Mouse (Mus musculus): ENCODE data around the gene Cercam. TPM values are rescaled to one million over a fixed set of nuclear protein-coding genes. Genes with fewer than 3 reads are reported as not detected.

Gene Cercam
- polyA plus RNA-seq, 1 experiment from 2014 or later, result 12.2 TPM

DNA sequence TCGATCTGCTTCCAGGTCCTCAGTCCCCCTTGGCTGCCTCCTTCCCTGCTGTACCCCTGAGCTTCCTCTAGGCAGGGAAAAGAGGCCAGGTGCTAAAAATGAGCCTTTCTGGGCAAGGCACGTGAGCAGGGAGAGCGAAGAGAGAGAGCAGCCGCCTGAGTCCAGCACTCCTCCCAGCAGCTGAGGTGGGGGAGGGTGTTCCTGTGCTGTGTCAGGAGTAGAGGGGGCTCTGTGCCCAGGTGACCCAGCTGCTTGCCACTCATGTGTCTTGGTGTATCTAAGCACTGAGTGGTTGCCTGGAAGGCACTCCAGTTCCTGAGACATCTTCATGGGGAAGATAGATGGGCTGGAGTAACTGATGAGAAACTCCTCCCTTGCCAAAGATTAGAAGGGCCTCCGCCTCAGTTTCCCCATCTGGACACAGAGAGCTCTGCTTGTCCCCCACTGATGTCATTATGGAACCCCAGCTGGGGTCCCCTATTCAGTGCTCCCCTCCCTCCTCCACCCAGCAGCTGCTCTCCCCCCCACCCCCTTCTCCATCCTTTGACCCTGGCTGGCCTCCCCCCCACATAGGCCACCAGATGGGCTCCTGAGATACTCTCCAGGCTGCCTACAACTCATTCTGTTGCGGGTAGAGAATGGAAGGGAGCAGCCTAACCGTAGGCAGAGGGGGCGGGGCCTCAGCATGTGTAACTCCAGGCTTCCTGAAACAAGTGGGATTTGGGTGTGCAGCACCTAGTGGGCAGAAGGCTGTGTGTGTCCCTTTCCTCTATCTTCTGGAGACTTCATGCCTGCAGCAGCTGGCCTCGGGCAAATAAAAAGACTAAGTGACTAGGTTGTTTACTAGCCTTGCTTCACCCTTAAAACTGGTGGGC, 25.5 kb upstream of the Cercam start:
- 76% methylated on average over 9 of the region's 9 CpGs for WGBS
- Histone ChIP-seq H3K4me3 (no peak overlapping the region), H3K27ac (no peak overlapping the region), H3K9ac (no peak overlapping the region), H3K4me1 (peaks cover 4% of the 10 kb centered on the region; the same call in 1 of the 2 replicates), H3K4me2 (no peak overlapping the region), H3K27me3 (peaks cover 57% of the 10 kb centered on the region), H3K9me3 (no peaks in the 10 kb centered on the region), H3K36me3 (peaks cover 30% of the 10 kb centered on the region)
- ATAC-seq (ENCODE audit: borderline replicate concordance, extremely low read depth, low FRiP score, low TSS enrichment), result no peak

DNA sequence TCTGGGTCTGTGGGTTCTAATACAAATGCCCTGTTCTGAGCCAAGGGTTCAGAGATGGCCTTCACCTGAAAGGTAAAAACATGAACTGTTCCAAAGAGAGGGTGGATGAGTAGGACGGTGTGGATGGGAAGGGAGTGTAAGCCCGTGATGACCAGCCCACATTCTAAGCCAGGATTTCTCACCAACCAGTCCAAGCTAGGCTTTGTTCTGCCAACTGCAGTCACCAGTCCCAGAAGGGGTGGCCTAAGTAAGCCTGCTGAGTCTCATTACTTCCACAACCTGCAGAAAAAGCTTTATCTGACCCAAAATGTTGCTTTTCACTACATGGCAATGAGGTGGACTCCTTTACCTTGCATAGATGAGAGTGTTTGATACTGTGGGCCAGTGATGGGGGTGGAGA, 24.8 kb upstream of the Cercam start:
- Histone ChIP-seq H3K4me1 (peaks cover 4% of the 10 kb centered on the region; the same call in 1 of the 2 replicates), H3K9me3 (no peaks in the 10 kb centered on the region), H3K4me3 (no peak overlapping the region), H3K4me2 (no peak overlapping the region), H3K27ac (no peak overlapping the region), H3K36me3 (peaks cover 30% of the 10 kb centered on the region), H3K27me3 (peaks cover 59% of the 10 kb centered on the region), H3K9ac (no peak overlapping the region)
- no peak for ATAC-seq (ENCODE audit: borderline replicate concordance, extremely low read depth, low FRiP score, low TSS enrichment)
- 94% methylated on average over 2 of the region's 2 CpGs for WGBS

DNA sequence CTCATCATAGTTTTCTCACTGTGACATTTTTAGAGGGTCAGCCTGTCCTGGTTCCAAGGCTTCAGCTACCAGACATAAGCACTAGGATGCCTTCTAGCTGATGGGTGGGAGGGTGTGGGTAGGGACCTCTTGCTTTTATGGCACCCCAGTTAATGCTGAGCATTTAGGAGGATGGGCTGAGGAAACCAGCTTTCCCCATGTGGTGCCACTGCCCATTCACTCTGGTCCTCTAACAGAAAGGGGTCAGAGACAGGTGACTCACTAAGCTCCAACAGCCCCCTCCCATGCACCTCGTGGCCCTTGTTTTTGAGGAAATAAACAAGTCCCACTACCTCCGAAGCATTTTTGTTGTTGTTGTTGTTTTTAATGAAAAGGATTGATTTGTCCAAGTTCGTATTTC, 24.3 kb upstream of the Cercam start:
- H3K4me3 ChIP-seq, result no peak overlapping the region
- peaks cover 30% of the 10 kb centered on the region for H3K36me3 ChIP-seq
- H3K9me3 ChIP-seq, result no peaks in the 10 kb centered on the region
- no peak overlapping the region for H3K4me2 ChIP-seq
- WGBS, result 25% methylated on average over 3 of the region's 3 CpGs
- no peak overlapping the region for H3K27ac ChIP-seq
- H3K4me1 ChIP-seq, result peaks cover 4% of the 10 kb centered on the region; the same call in 1 of the 2 replicates
- no peak for ATAC-seq (ENCODE audit: borderline replicate concordance, extremely low read depth, low FRiP score, low TSS enrichment)
- H3K27me3 ChIP-seq, result peaks cover 59% of the 10 kb centered on the region
- H3K9ac ChIP-seq, result no peak overlapping the region

DNA sequence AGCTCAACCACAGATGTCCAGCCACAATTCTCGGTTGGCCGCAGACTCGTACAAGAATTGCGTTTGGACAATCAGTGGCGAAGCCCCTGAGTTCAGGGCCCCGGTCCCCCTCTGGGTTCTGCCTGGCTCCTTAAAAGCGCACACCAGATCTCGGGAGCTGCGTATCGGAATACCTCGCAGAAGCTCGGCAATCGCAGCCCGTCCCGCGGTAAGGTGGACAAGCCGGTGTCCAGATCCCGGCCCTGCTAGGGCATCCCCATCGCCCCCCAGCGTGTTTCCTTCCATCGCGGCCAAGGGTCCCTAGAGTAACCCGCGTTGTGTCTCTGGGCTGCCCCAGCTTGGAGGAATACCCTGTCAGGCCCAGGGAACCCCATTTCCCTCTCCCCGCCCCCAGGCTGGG, 23.3 kb upstream of the Cercam start:
- no peak for ATAC-seq (ENCODE audit: borderline replicate concordance, extremely low read depth, low FRiP score, low TSS enrichment)
- Histone ChIP-seq H3K4me1 (peaks cover 4% of the 10 kb centered on the region; the same call in 1 of the 2 replicates), H3K9me3 (no peaks in the 10 kb centered on the region), H3K27ac (no peak overlapping the region), H3K4me2 (0 out of 2 replicates have a peak overlapping the region, but pooled peaks have one; percentile 17), H3K36me3 (peaks cover 30% of the 10 kb centered on the region), H3K27me3 (peaks cover 59% of the 10 kb centered on the region), H3K4me3 (no peak overlapping the region), H3K9ac (no peak overlapping the region)
- WGBS, result 21% methylated on average over 25 of the region's 25 CpGs

DNA sequence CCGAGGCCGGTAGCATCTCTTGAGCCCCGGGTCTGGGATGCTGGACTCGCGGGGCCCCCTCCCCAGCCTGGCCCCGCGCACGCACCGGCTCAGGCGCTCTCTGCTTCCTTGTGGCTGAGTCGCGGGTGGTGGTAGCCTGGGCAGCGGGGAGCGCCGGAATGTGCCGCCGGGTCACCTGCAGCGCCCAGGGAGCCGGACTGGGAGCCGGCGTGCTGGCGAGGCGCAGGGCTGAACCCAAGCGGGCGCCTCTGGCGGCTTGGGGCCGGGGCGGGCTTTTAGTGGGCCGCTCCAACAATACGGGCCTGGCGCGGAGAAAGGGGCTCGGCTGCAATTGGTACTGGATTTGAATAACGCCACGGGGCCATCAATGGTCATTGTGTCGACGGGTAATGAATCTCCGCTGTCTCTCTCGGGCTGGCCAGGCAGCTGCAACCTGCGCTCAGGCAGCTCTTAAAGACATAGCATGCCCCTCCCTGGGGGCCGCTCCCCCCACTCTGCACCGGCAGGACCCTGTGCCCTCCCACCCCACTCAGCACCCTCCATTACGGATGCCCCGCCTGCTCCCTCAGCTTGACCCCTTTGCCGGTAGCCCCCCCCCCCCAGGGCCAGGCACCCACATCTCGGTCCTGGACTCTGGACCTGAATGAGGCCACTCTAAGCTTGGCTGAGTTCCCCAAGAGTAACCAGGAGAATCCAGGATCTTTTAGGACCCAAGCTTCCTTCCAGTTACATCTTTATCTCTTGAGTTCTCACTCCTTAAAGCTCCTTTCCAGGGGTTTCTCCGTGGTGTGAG, 22.7 kb upstream of the Cercam start:
- Histone ChIP-seq H3K27ac (no peak overlapping the region), H3K4me3 (no peak overlapping the region; the same call in 1 of the 2 replicates), H3K27me3 (peaks cover 59% of the 10 kb centered on the region), H3K9me3 (no peaks in the 10 kb centered on the region), H3K36me3 (peaks cover 27% of the 10 kb centered on the region), H3K4me1 (peaks cover 4% of the 10 kb centered on the region; the same call in 1 of the 2 replicates), H3K4me2 (peak overlapping the region; percentile 17; the same call in 1 of the 2 replicates), H3K9ac (no peak overlapping the region)
- WGBS, result 14% methylated on average over 47 of the region's 47 CpGs
- ATAC-seq (ENCODE audit: borderline replicate concordance, extremely low read depth, low FRiP score, low TSS enrichment), result no peak

DNA sequence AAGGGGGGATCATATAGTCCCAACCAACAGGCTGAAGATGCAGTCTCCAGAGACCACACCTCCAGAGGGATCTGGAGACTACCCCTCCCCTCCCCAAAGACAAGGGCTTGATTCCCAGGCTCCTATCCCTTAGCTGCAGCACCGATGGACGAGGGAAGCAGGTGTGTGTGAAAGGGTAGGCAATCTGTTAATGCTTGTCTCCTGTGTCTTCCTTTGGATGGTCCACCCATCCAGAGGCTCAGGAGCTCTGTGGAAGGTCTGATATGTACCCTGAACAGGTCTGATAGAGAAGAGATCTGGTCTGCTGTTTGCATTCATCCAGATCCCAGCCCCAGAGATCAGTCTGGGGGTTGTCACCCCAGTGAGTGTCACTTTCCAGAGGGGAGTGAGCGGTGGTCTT, 22.1 kb upstream of the Cercam start:
- no peak overlapping the region for H3K4me2 ChIP-seq
- no peak overlapping the region for H3K4me3 ChIP-seq
- H3K4me1 ChIP-seq, result peaks cover 4% of the 10 kb centered on the region; the same call in 1 of the 2 replicates
- 45% methylated on average over 3 of the region's 3 CpGs for WGBS
- ATAC-seq (ENCODE audit: borderline replicate concordance, extremely low read depth, low FRiP score, low TSS enrichment), result no peak
- no peak overlapping the region for H3K9ac ChIP-seq
- no peak overlapping the region for H3K27ac ChIP-seq
- H3K9me3 ChIP-seq, result no peaks in the 10 kb centered on the region
- H3K36me3 ChIP-seq, result peaks cover 22% of the 10 kb centered on the region
- H3K27me3 ChIP-seq, result peaks cover 59% of the 10 kb centered on the region

DNA sequence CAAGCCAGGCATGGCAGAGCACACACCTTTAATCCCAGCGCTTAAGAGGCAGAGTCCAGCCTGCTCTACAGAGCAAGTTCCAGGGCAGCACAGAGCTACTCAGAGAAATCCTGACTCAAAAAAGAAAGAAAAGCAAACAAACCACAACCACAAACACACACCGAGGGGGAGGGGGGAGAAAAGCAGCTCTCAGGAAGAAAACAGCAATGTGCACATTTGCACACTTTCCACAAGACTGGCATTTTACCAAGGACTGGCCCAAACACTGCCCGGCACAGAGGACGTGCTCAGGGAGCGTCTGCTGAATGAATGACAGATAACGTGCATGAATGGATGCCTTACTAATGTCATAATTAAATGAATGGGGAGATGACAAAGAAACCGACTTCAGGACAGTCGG, 19.9 kb upstream of the Cercam start:
- WGBS, result 58% methylated on average over 8 of the region's 8 CpGs

DNA sequence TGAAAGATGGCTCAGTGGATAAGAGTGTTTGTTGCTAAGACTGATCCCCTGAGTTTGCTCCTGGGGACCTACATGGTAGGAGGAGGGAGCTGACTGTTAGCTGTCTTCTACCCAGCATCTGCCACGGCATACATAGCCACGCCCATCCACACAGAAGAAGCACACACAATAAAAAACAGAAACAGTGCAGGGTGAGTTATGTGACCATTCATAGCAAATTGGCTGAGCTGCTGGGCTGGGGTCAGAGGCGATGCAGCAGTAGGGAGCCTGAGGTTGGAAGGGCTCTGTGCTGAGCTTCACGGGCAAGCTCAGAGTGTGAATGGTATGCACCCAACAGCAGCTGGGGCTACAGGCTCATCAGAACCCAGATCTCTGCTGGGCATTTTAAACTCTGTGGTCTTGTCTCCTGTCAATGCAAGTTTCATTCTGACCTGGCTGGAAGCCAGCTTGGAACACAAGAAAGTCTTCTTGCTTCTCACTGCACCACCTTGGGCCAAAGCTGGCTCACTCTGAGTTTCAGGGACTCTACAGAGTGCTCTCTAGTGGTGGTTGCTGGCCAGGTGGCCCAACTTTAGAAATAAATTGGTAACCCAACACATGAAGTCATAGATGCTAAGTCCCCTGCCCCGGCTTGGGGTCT, 19.0 kb upstream of the Cercam start:
- H3K9me3 ChIP-seq, result no peaks in the 10 kb centered on the region
- no peak overlapping the region for H3K4me3 ChIP-seq
- no peaks in the 10 kb centered on the region for H3K36me3 ChIP-seq
- H3K9ac ChIP-seq, result no peak overlapping the region
- WGBS, result 48% methylated on average over 5 of the region's 5 CpGs
- ATAC-seq (ENCODE audit: borderline replicate concordance, extremely low read depth, low FRiP score, low TSS enrichment), result no peak
- peaks cover 37% of the 10 kb centered on the region for H3K27me3 ChIP-seq
- no peak overlapping the region for H3K27ac ChIP-seq
- no peak overlapping the region for H3K4me2 ChIP-seq
- peaks cover 4% of the 10 kb centered on the region; the same call in 1 of the 2 replicates for H3K4me1 ChIP-seq

More for the DNA sequence above, 19.9 kb upstream of the Cercam start:
- peaks cover 4% of the 10 kb centered on the region; the same call in 1 of the 2 replicates for H3K4me1 ChIP-seq
- no peak for ATAC-seq (ENCODE audit: borderline replicate concordance, extremely low read depth, low FRiP score, low TSS enrichment)
- no peaks in the 10 kb centered on the region for H3K9me3 ChIP-seq
- peaks cover 47% of the 10 kb centered on the region for H3K27me3 ChIP-seq
- H3K4me3 ChIP-seq, result no peak overlapping the region
- H3K27ac ChIP-seq, result no peak overlapping the region
- no peak overlapping the region for H3K4me2 ChIP-seq
- no peak overlapping the region for H3K9ac ChIP-seq
- H3K36me3 ChIP-seq, result peaks cover 4% of the 10 kb centered on the region; the same call in 1 of the 2 replicates

DNA sequence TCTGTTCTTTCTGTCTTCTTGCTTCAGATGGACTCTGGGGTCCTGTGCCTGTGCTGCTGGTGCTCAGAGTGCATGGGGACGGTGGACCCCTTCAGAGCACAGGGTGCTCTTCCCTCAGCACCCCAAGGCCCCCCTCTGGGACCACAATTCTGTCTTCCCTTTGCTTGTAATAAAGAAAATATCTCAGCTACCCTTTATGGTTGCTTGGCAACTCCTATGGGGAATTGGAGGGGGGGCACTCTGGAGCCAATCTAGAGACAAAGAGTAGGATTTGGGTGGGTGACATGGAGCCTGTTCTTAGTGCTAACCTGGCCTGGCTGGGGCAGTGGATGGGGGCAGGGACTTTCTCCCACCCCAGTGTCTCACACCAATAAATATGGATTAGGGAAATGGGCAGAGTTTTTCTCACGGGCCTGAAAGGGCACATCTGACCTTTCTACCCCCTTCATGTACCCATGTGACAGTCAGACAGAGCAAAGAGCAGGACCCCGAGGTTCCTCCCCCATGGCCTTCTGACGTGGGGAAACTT, 15.9 kb upstream of the Cercam start:
- Histone ChIP-seq H3K36me3 (no peaks in the 10 kb centered on the region), H3K27ac (no peak overlapping the region), H3K9ac (no peak overlapping the region), H3K4me2 (no peak overlapping the region), H3K4me3 (no peak overlapping the region), H3K9me3 (no peaks in the 10 kb centered on the region), H3K4me1 (no peaks in the 10 kb centered on the region), H3K27me3 (peaks cover 17% of the 10 kb centered on the region; the same call in 1 of the 2 replicates)
- WGBS, result 46% methylated on average over 4 of the region's 4 CpGs
- ATAC-seq (ENCODE audit: borderline replicate concordance, extremely low read depth, low FRiP score, low TSS enrichment), result no peak

DNA sequence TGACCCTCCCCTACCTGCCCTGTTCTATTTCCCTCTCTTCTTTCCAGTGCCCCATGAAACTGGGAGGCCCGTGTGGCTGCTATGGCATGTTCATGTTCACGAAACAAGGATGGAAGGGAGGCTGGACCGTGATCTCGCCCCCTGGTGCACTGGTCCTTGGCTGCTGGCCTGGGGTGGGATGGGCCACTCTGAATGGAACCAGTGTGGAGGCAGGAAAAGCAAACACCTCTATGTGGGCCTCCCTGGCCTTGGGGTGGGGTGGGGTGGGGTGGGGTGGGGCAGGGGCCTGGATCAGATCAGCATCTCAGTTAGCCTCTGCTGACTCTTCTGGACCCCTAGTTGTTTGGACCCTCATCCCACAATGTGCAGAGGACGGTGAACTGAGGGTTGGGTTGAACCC, 15.2 kb upstream of the Cercam start:
- no peak overlapping the region for H3K9ac ChIP-seq
- no peaks in the 10 kb centered on the region for H3K4me1 ChIP-seq
- H3K36me3 ChIP-seq, result no peaks in the 10 kb centered on the region
- no peak overlapping the region for H3K4me2 ChIP-seq
- 52% methylated on average over 5 of the region's 5 CpGs for WGBS
- peaks cover 14% of the 10 kb centered on the region; the same call in 1 of the 2 replicates for H3K27me3 ChIP-seq
- H3K27ac ChIP-seq, result no peak overlapping the region
- no peak overlapping the region for H3K4me3 ChIP-seq
- no peaks in the 10 kb centered on the region for H3K9me3 ChIP-seq
- no peak for ATAC-seq (ENCODE audit: borderline replicate concordance, extremely low read depth, low FRiP score, low TSS enrichment)

DNA sequence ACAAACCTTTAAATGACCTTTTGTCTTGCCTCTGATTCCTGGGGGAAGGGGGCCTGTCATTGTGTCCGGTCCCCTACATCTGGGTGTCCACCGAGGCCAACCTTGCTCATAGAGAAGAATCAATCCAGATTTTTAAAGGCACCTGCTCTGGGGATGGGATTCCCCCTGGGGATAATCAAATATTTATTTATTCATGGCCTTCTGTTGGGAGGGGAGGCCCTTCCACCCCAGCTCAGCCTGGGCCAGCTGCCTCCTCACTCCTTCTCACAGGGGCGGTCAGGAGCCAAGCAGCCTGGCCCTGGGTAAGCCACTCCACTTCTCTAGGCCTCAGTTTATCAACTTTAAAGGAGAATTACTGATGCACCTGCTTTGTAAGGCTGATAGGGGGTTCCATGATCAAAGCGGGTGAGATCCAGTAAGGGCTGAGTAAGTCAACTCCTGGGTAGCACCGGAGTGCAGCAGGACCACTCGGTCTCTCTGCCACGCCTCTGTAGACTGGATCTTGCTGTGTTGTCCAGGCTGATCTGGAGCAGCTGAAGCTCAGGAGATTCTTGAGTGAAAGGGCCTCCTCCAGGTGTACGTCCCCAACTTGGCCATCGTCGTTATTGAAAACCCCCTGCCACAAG, 13.3 kb upstream of the Cercam start:
- WGBS, result 66% methylated on average over 10 of the region's 10 CpGs
- Histone ChIP-seq H3K27ac (no peak overlapping the region), H3K4me2 (no peak overlapping the region)

More for the DNA sequence above, 13.3 kb upstream of the Cercam start:
- Histone ChIP-seq H3K27me3 (peaks cover 14% of the 10 kb centered on the region; the same call in 1 of the 2 replicates), H3K4me1 (no peaks in the 10 kb centered on the region), H3K36me3 (no peaks in the 10 kb centered on the region), H3K4me3 (no peak overlapping the region), H3K9me3 (no peaks in the 10 kb centered on the region), H3K9ac (no peak overlapping the region)
- ATAC-seq (ENCODE audit: borderline replicate concordance, extremely low read depth, low FRiP score, low TSS enrichment), result no peak

All from lung, embryonic 15.5 days (tissue).